Mouse (Mus musculus) liver, embryonic 14.5 days (tissue): ENCODE measurements around the gene Pbp2.

ENCODE experiments used
- CTCF ChIP-seq: IDR thresholded peaks from 2 replicates; pipeline ENCODE4 v1.5.1; 2016; ENCODE audit warnings: antibody characterized with exemption, low read depth, control low read depth
- EP300 ChIP-seq: IDR thresholded peaks from 2 replicates; pipeline ENCODE4 v1.6.1; 2016; ENCODE audit warnings: antibody characterized with exemption, low read depth

- TF ChIP-seq CTCF (no peak), EP300 (no peak)
Observed at GRCm38 (mm10) chr6:135310305-135310704, at the start of gene Pbp2.
